Mouse (Mus musculus) neural tube, embryonic 11.5 days (tissue): ENCODE measurements around the gene Il19. TPM values are rescaled to one million over a fixed set of nuclear protein-coding genes. Genes with fewer than 3 reads are reported as not detected.

Experiments
- ATAC-seq: fragments of 200-750 bp; cut with Nextera tagmentation; 2 replicates; pipeline ENCODE4 v1.8.0; 2017; ENCODE audit warnings: moderate number of reproducible peaks, mild to moderate bottlenecking, moderate TSS enrichment, moderate library complexity; ENCODE audit not compliant: insufficient read depth, low FRiP score, low TSS enrichment
- DNase-seq: peaks from one replicate; pipeline ENCODE4 v3.0.0-alpha.2; 2015; ENCODE audit warnings: low spot score
- H3K27ac ChIP-seq: fragments of 300-500 bp; sonication (generic); 2 replicates; pipeline ENCODE4 v1.5.1; 2014; ENCODE audit warnings: low read depth, mild to moderate bottlenecking, low read length
- H3K27me3 ChIP-seq: fragments of 300-500 bp; sonication (generic); 2 replicates; pipeline ENCODE4 v1.6.1; 2014; ENCODE audit warnings: mild to moderate bottlenecking, low read length, mixed read lengths; ENCODE audit not compliant: control insufficient read depth, insufficient read depth
- H3K36me3 ChIP-seq: fragments of 300-500 bp; sonication (generic); 2 replicates; pipeline ENCODE4 v1.6.1; 2014; ENCODE audit warnings: mild to moderate bottlenecking, low read length, moderate library complexity, mixed read lengths; ENCODE audit not compliant: control insufficient read depth, insufficient read depth
- H3K4me1 ChIP-seq: fragments of 300-500 bp; sonication (generic); 2 replicates; pipeline ENCODE4 v1.6.1; 2014; ENCODE audit warnings: low read length, mixed read lengths; ENCODE audit not compliant: control insufficient read depth, insufficient read depth
- H3K4me2 ChIP-seq: fragments of 300-500 bp; sonication (generic); 2 replicates; pipeline ENCODE4 v1.6.1; 2014; ENCODE audit warnings: low read depth, mild to moderate bottlenecking, moderate library complexity
- H3K4me3 ChIP-seq: fragments of 300-500 bp; sonication (generic); 2 replicates; pipeline ENCODE4 v1.5.1; 2014; ENCODE audit warnings: low read depth, low read length
- H3K9ac ChIP-seq: fragments of 300-500 bp; sonication (generic); 2 replicates; pipeline ENCODE4 v1.6.1; 2014; ENCODE audit warnings: mild to moderate bottlenecking, low read length
- H3K9me3 ChIP-seq: fragments of 300-500 bp; sonication (generic); 2 replicates; pipeline ENCODE4 v1.6.1; 2016; ENCODE audit warnings: low read length; ENCODE audit not compliant: control insufficient read depth
- WGBS: fragments of 180-500 bp; shearing (Covaris S2); extraction: QIAGEN DNeasy Blood & Tissue Kit; methylation state at CpG from one replicate; pipeline ENCODE4 v1.1.7; 2014; 5-methylcytosine and 5-hydroxymethylcytosine counted together
- polyA plus RNA-seq: library from polyadenylated mRNA; unstranded; fragments of >200 nt; fragmentation: Nextera tagmentation; extraction: Ambion mirVana; gene quantifications from 2 replicates; pipeline ENCODE4 v1.2.1, GENCODE M21; 2014

The Il19 gene
- polyA plus RNA-seq, 1 experiment from 2014 or later = 0.23 TPM

DNA sequence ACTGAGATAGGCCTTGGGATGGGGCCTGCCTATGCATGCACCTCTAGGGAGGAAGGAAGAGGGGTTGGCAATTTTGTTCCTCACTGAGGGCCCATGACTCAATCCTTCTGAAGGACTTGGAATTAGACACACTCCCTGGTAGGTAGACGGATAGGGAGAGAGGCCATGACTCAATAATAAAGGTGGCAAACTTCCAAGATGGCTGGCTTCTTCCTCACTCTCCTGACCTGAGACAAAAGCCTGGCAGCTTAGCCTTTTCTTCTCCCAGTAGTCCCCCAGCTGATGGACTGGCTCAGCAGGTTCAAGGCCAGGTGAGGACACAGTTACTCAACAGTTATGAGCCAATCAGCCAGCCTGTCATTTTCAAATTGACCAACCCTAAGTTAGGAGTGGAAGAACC lies 47.5 kb downstream of the Il19 start:
- WGBS = 82% methylated on average over 1 of the region's 1 CpGs
- Histone ChIP-seq H3K4me3 (no peak overlapping the region), H3K4me1 (no peaks in the 10 kb centered on the region), H3K9me3 (no peaks in the 10 kb centered on the region), H3K9ac (no peak overlapping the region), H3K4me2 (no peak overlapping the region), H3K27me3 (no peaks in the 10 kb centered on the region), H3K36me3 (no peaks in the 10 kb centered on the region), H3K27ac (no peak overlapping the region)
- no peak for DNase-seq
- no peak for ATAC-seq

DNA sequence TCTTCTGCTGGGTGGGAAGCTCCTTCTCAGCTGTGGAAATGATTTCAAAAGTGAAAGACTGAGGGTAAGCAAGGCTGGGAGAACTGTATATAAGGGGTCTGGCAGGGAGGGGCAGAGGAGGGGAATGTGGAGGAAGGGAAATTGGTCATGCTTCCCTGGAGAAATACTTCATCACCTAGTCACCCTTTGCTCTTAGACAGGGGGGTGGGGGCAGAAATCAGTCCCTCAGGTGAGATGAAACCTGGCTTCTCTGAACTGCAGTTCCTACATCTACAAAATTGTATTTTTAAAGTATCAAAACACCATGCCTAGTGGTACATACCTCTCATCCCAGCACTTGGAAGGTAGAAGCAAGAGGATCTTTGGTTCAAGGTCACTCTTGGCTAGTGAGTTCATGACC lies 52.6 kb downstream of the Il19 start, which contains the start of gene Il24:
TSS of gene Il24 (minus strand) at position 101 of the 400 bp plus-strand sequence.
- H3K36me3 ChIP-seq = no peaks in the 10 kb centered on the region
- no peak within 1 kb of the TSS for H3K4me3 ChIP-seq
- H3K4me1 ChIP-seq = no peaks in the 10 kb centered on the region
- H3K9me3 ChIP-seq = no peaks in the 10 kb centered on the region
- H3K27ac ChIP-seq = no peak within 1 kb of the TSS
- ATAC-seq = no peak
- DNase-seq = no peak
- no peak within 1 kb of the TSS for H3K4me2 ChIP-seq
- no peak within 1 kb of the TSS for H3K9ac ChIP-seq
- no peaks in the 10 kb centered on the region for H3K27me3 ChIP-seq

DNA sequence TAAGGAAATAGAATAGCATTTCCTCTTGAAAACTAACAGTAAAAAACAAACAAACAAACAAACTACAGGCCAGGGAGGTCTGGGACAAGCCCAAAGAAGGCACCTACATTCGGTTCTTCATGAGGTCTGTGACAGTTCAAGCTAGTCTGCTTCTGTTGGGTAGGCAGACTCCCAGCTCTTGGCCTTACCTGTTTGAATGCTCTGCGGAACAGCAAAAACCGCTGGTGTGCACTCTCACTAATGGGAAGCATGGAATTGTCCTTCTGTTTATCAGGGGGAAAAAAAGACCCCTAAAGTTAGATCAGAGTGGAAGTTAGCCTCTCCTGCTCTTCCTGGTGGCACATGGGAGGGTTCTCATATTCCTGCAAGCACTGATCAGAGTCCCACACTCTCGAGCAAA lies 56.8 kb downstream of the Il19 start:
- no peaks in the 10 kb centered on the region for H3K36me3 ChIP-seq
- no peak overlapping the region for H3K27ac ChIP-seq
- H3K4me2 ChIP-seq = no peak overlapping the region
- H3K9ac ChIP-seq = no peak overlapping the region
- no peak for ATAC-seq
- DNase-seq = no peak
- 0 out of 2 replicates have a peak, but pooled peaks cover 4% of the 10 kb centered on the region for H3K27me3 ChIP-seq
- H3K4me3 ChIP-seq = no peak overlapping the region
- H3K9me3 ChIP-seq = no peaks in the 10 kb centered on the region
- 87% methylated on average over 4 of the region's 4 CpGs for WGBS
- H3K4me1 ChIP-seq = no peaks in the 10 kb centered on the region

Other genes with a start within 250 kb of the Il19 start
- not detected in 2 replicates for gene Gm29427, start 224.3 kb downstream of the Il19 start, polyA plus RNA-seq
- gene Yod1, start 222.8 kb downstream of the Il19 start, polyA plus RNA-seq = 10.3 TPM in 2 replicates
- 7.3 and 9.3 TPM in 2 replicates for gene Pfkfb2, start 210.9 kb downstream of the Il19 start, polyA plus RNA-seq
- 0.32 and 1.0 TPM in 2 replicates for gene AA986860, start 208.1 kb downstream of the Il19 start, polyA plus RNA-seq
- gene Fcamr, start 139.2 kb downstream of the Il19 start, polyA plus RNA-seq = 0.14 TPM in 1 of 2 replicates, not detected in the other
- not detected in 2 replicates for gene Pigr, start 113.4 kb downstream of the Il19 start, polyA plus RNA-seq
- not detected in 2 replicates for gene Fcmr, start 74.4 kb downstream of the Il19 start, polyA plus RNA-seq
- not detected in 2 replicates for gene Il24, start 52.7 kb downstream of the Il19 start, polyA plus RNA-seq
- not detected in 2 replicates for gene Il20, start 28.7 kb downstream of the Il19 start, polyA plus RNA-seq
- gene Il10, start 79.7 kb upstream of the Il19 start, polyA plus RNA-seq = not detected in 2 replicates
- 36.5 and 39.7 TPM in 2 replicates for gene Mapkapk2, start 157.7 kb upstream of the Il19 start, polyA plus RNA-seq
- gene Dyrk3, start 198.2 kb upstream of the Il19 start, polyA plus RNA-seq = 10.4 and 11.3 TPM in 2 replicates
- gene Eif2d, start 213.1 kb upstream of the Il19 start, polyA plus RNA-seq = 55.0 and 58.5 TPM in 2 replicates